Mouse (Mus musculus): ENCODE results near the gene Rnf39.

Gene Rnf39

DNA sequence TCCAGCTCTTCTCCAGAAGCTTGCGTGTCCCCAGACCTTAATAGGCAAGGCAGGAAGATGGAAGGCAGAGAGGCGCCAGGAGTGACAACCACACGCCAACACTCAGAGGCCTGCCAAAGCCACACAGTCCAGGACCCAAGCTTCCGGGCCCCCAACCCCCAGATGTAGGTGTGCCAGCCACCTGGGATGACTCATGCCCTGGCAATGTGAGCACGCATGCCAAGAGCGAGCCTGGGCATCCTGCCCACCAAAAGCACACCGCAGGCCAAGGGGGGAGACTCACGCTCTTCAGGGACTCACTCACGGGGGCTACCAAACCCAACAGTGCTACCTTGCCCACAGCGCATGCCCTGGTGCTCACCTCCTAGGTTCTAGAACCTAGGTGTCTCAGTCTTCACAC is 327 bp upstream of the Rnf39 start:
- peak; percentile 85 for DNase-seq (ENCODE audit: low spot score)

DNA sequence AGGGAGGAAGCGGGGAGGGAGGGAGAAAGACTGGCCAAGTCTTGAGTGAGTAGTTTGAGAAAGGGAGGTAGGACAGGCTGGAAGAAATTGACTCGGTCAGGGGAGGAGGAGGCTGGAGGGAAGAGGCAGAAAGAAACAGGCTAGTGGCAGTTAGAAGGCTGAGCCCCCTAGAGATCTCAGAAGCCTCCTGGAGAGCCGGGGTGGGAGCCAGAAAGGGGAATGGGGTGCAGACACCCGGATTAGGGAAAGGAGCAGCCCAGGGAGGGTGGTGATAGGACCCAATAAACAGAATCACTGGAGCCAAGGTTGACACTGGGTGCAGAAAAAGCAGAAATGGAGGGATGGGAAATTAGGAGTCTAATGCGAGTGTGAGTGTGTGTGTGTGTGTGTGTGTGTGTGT is 973 bp downstream of the Rnf39 start:
- no peak for DNase-seq (ENCODE audit: low spot score)

DNA sequence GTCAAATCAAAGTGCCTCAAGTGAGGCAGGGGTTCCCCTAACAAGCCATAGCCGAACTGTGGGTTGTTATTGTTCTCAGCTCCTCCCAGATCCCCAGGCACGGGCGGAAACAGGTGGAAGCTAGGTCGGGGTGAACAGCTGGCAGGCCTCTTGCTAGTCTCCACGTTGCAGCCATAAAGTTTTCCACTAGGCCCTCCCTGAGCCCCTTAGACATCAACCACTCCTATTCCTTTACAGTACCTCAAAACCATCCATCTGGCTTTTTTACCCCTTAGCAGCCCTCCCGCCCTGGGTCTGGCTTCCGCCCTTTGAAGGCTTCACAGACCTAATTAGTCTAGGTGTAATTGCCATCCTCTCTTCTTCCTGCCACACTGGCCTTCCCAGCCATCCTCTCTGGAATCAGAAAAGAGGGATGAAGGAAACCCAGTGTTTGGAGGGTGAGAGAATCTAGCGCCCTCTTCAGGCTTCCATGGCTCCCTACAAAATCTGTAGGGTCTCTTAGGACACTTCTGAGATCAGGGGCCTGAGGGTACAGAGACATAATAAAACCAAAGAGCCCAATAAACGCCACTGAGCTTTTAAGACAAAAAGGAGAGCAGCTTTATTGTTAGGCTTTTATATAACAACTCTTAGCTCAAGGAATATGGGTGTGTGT is 1.5 kb downstream of the Rnf39 start:
- DNase-seq (ENCODE audit: low spot score), result no peak

DNA sequence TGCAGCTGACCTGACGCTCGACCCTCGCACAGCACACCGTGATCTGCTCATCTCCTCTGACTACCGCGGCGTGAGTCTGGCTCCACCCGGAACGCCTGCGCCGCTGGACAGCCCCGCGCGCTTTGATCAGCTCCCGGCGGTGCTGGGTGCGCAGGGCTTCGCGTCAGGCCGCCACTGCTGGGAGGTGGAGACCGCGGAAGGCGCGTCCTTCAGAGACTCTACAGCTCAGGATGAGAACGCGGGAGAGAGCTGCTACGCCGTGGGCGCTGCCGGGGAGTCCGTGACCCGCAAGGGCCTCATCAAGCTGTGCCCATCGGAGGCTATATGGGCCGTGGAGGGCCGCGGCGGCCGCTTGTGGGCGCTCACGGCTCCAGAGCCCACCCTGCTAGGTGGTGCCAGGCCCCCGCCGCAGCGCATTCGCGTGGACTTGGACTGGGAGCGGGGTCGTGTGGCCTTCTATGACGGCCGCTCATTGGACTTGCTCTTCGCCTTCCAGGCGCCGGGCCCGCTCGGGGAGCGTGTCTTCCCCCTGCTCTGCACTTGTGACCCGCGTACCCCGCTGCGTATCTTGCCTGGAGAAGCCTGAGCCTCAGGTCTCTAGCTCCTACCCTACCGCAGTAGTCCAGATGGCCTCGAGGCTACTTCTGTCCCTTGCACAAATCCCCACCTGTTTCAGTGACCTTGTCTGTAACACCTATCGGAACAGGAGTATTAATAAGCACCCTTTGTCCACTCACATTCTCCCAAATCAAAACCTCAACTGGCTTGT is 4.5 kb downstream of the Rnf39 start:
- DNase-seq (ENCODE audit: low spot score), result peak; percentile 32

DNA sequence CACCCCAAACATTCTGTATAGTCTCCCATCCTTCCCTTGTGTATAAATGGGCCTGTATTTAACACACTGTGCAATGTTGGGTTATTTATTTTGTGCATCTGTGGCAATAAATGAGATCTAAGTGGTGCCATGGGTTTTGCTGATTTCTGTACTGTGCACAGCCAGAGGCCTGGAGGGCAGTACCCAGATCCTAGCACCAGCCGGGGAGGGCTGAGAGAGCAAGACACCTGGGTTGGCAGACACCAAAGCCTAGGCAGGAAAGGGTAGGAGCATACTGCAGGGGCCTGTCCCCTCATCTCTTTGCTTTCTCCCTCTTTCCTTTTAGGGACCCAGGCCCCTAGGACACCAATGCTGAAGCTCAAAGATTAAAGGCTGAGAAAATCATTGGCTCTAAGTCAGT is 5.6 kb downstream of the Rnf39 start:
- no peak for DNase-seq (ENCODE audit: low spot score)

DNA sequence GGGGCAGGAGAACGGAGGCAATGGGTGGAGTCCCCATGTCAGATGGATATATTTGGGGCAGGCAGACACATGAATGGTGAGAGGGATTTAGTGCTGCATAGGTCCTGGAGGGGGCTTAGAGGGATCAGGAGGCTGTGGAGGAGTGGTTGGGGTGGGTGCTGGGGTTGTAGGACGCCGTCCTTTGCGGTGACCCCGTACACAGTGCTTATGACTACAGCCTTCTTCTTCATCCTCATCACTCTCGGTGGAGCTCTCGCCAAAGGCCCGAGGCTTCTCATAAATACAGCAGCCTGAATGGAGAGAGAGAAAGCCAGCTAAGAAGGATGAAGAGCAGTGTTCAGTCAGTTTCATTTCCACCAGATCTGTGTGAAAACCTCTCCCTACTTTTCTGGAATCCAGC is 6.5 kb downstream of the Rnf39 start:
- DNase-seq (ENCODE audit: low spot score), result no peak

DNA sequence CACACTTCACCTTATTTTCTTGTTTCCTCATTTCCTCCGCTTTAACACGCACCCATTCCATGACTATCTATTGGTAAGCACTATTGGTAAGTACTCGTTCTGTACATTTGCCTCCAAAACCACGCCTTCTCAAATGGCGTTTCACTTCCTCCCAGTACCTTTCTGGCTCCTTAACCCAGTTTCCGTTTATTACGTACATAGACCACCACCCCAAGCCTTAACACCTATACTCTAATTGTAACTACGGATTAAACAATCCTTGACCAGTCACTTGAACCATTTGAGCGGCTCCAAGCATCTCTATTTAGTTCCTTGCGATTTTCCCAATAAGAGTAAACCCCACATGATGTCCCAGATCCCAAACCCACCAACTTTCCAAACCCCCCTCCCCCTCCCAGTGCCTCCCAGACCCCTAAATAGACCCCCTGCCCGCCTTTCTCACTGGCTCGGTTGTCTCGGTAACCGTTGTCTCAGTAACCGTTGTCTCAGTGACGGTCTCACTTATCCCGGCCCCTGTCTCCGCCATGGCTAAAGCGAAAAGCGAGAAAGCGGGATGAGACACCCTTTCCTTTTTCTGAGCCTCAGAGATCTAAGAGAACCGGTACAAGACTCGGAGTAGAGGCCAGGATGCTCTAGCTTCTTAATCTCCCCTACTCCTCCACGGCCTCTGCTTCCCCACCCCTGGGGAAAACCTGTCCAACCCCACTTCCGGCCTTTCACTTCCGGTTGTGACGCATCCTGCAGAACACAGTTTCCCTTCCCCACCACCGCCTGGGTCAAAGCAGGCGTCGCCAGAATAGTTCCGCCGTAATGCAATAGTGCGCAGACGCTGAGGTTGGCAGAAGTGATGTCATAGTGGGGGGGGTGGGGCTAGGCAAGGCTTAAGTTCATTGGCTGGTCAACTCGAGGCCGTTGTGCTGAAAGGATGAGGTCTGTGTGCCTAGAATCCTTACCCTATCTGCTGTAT is 8.5 kb downstream of the Rnf39 start, which contains the start of gene Ppp1r11:
Gene Ppp1r11 (minus strand): TSS at position 761 of the 967 bp plus-strand sequence.
- DNase-seq (ENCODE audit: low spot score), result peak; percentile 96

DNA sequence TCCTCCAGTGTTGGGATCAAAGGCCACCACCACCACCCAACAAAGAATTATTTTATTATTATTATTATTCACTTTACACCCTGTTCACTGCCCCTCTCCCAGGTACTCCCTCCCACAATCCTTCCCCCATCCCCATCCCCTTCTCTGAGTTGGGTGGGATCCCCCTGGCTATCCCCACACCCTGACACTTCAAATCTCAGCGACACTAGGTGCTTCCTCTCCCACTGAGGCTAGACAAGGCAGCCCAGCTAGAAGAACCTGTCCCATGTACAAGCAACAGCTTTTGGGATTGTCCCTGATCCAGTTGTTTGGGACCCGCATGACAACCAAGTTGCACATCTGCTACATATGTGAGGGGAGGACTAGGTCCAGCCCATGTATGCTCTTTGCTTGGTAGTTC is 9.9 kb downstream of the Rnf39 start:
- no peak for DNase-seq (ENCODE audit: low spot score)

DNA sequence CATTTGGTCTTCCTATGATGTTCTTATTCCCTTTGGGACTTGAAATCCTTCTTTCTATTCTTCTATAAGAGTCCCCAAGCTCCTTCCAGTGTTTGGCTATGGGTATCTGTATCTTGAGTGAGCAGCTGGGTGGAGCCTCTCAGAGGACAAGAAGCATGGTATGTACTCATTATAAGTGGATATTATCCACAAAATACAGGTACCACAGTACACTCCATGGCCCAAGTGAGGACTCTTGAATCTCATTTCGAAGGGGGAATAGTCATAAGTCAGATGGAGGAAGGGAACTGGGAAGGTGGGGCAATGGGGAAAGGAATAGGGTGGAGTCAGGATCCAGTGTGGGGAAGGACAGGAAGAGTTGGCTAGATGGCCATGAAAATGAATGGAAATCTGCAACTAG is 10.3 kb downstream of the Rnf39 start:
- DNase-seq (ENCODE audit: low spot score), result no peak

DNA sequence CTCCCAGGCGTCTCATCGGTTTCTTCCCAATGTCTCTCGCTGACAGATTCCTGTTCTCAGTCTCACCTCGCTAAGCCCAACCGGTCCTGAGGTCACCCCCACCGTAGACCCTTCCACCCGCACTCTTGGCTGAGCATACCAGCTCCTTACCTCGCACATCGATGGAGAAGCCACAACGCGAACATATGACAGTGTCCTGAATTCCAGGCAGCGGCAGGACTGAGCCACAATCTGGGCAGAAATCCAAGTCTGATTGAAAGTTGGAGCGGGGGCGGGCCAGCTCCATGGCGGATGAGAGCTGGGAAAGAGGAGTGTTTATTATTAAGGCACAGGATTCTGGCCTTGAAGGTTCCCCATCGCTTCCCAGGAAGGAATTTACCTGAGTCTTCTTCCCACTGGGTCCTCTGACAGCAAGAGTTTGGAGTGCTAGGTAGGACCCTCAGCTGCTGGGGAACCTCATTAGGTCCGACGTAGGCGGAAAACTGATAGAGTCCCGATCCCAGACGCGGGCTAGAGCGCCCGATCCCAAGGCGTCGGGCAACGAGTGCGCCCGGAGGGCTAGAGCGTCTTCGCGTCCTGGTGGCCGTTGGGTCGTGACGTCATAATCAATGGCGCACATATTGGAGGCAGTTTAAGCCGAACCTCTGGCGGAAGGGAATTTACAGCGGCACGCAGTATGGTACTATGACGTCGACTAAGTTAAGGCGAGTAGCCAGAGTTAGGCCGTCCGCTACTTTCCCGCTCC is 15.5 kb downstream of the Rnf39 start, which contains the start of the genes Znrd1 and Znrd1as:
Gene Znrd1 (minus strand): TSS at position 561 of the 745 bp plus-strand sequence.
Gene Znrd1as (plus strand): TSS at position 594 of the 745 bp plus-strand sequence.
- peak; percentile 95 for DNase-seq (ENCODE audit: low spot score)

DNA sequence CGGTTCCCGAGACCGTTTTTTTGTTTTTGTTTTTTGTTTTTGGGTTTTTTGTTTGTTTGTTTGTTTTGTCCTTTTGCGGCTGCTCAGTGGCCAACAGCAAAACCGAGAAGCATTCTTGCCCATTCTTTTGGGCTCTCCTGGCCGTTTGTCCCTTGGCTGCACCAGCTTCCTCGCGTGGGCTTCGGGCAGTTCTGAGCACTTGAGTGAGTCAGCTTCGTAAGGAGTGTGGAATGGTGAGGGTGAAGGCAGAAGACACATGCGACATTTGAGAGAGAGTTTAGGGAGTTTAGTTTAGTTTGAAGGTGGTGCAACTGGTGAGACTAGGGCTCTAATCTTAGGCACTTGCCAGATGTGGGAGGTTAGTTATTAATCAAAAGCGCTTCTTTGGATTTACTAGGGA is 16.2 kb downstream of the Rnf39 start:
- no peak for DNase-seq (ENCODE audit: low spot score)

DNA sequence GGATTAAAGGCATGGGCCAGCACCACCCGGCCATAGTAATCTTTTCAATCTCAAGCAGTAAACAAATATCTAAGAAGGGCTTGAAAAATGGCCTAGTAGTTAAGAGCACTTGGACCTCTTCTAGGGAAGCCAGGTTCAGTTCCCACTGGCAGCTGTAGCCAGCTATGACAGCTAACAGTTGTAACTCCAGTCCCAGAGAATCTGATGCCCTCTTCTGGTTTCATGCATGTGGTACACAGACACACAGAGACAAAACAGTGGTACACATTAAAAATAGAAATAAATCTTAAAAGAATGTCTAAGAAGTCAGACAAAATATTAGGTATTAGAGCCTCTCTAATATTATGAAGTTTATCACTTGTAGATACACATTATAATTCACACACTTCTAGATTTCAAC is 18.4 kb downstream of the Rnf39 start:
- no peak for DNase-seq (ENCODE audit: low spot score)

DNA sequence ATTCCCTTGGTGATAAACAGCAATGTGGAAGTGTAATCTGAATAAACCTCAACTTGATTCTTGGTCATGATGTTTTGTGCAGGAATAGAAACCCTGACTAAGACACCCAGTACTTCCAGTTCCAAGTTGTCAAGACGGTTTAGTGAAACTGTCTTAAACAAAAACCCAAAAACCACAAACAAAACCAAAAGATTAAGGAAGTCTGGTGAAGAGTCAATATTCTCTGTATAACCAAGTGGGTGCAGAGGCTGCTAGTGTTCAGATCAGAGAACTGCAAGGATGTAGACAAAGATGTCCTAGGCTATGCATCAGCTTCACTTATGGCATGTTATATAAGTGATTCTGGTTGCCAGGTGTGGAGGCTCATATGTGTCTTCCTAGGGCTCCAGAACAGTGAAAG is 24.2 kb downstream of the Rnf39 start:
- no peak for DNase-seq (ENCODE audit: low spot score)

DNA sequence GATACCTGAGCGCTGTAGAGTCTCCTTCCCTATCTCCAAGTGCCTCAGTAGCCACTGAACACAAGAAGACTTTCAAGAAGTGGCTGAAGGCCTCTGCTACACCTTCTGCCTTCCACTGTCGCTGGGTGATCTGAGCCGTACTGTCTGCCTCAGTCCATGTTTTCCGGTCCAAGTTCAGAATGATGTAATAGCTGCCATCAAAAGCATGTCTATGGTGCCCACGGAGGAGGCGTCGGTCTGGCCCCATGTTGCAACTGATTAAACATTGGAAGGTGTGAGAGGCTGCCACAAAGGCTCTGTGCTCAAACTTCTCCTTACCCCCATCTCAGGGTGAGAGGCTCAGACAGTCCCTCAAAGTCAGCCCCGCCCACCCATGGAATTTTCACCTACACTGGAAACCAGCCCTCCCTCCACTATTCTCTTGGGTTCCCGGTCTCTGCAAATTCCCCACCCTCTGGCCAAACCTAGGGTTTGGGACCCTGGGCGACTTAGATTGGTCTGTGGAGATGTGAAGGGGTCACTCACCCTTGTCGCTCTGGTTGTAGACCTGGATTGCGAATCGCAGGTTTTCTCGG is 27.7 kb downstream of the Rnf39 start:
- no peak for DNase-seq (ENCODE audit: low spot score)

DNA sequence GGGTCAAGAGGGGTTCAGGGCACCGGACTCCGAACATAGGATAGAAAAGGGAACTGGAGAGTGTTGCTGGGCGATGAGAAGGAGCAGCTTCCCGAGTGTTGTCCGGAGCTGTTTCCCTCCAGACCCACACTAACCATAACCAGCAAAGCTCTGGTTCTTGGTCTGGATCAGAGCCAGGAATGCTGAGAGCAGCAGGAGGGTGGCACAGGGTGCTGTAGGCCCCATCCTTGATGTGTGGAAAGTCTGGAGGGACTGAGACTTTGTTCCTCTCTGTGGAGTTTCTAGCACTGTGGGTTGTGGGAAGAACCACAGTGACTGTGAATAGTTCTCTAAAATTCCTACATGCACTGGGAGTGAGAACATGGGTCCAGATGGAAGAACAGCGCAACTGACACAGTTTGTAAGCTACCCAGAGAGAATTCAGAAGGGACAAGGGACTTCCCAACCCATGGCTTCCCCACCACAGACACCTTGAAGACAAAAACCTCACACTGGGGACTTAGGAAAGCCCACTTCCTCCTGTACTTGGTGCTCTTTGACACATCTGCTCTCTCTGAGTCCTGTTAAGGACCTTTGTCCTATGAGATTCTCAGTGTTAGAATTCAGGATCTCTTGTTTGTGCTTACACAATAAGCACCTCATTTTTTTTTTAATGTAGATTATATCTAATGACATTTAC is 28.6 kb downstream of the Rnf39 start:
- DNase-seq (ENCODE audit: low spot score), result no peak

DNA sequence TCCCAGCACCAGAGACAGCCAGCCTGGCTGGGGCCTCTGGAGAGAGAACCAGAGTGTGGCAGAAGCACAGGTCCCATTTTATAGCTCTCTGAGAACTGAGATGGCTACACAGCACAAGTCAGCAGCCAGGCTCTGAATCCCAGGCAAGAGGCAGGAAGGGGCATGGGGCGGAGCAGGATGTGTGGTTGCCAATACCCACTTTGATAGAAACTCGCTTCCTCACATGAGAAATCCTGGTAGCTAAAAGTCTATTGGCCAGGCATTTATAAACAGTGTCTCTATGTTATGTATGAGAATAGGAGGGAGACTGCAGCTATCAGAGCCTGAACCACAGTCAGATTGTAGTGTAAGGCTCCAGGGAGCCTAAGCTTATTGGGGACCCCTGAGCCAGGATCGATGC is 30.1 kb downstream of the Rnf39 start:
- no peak for DNase-seq (ENCODE audit: low spot score)

DNA sequence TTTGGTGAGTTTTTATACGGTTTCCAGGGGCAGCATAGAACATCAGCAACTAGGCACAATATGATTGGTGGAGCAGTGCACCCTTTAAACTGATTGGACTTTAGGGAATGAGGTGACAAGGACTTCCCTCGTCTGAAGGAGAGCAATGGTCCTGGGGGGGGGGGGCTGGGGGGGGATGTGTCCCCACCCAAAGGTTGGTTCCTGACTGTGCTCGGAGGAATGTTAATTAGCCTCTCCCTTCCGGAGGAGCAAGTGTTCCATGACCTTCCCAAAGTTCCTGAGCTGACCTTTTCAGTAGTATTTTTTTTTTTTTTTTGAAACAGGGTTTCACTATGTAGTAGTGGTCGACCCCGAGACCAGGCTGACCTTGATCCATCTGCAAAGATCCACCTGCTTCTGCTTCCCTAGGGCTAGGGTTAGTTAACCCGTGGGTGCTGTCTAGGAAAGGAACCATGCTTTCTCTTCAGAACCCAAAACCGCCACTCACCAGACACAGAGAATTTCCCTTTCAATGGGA is 30.6 kb downstream of the Rnf39 start:
- no peak for DNase-seq (ENCODE audit: low spot score)

DNA sequence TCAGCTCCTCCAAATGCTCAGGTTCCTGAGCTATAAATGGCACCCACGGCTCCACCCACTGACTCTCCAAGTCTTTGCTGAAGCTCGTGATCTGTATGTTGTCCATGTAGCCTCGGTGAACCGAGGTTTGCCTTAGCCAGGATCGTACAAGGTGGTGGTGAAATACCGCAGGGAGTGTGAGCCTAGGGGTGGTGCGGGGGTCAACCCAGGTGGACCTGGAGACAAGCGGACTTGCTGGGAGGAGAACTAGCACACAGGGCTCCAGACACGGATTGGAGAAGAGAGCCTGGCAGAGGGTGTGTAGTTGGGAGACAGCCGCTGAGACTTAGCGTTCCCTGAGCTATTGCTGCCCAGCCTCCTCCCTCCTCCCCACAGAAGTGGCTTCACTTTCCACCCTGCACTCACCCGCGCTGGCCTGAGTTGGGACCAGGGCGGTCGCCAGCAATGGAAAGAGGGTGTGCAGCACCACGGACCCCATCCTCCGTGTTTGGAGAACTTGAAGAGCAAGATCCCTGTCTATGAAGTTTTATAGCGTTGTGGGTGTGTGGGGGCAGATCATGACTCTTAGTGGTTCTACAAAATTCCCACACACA is 38.6 kb downstream of the Rnf39 start, which contains the start of gene 2410137M14Rik:
Gene 2410137M14Rik (minus strand): TSS at position 17 of the 593 bp plus-strand sequence.
- no peak for DNase-seq (ENCODE audit: low spot score)

DNA sequence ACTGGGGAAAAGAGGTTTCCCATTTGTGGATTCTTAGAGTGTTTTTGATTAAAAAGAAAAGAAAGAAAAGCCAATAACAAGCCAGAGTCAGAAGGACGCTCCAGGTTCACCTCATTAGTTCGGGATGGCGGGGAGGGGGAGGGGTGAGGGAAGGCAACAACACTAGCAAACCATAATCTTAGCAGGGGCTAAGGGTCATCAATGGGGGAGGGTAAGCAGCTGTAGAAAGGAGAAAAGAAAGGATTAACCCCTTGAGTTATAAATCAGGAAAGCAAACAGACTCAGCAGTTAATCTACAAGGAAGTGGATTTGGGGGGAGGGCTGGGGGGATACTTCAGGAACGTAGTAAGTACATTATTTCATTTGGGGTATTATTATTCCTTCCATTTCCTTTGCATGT is 39.1 kb downstream of the Rnf39 start:
- no peak for DNase-seq (ENCODE audit: low spot score)

Data from urinary bladder, postnatal 14 days (tissue).